Mouse (Mus musculus): ENCODE measurements around the gene Slc36a2. TPM values are rescaled to one million over a fixed set of nuclear protein-coding genes. Genes with fewer than 3 reads are reported as not detected.

The Slc36a2 gene
- polyA plus RNA-seq, 1 experiment from 2014 or later = 9.2 TPM

GRCm38 (mm10) chr11:55183124-55183523 is 1.8 kb downstream of the Slc36a2 start:
- Histone ChIP-seq H3K9me3 (replicated peaks) (no peaks in the 10 kb centered on the region), H3K4me3 (replicated peaks) (no peak overlapping the region), H3K9ac (no peak overlapping the region), H3K4me1 (replicated peaks) (peaks cover 21% of the 10 kb centered on the region), H3K27me3 (no peaks in the 10 kb centered on the region), H3K4me2 (peak overlapping the region; percentile 46; the same call in 1 of the 2 replicates), H3K36me3 (no peaks in the 10 kb centered on the region), H3K27ac (peak overlapping the region; percentile 70; the same call in 1 of the 2 replicates)
- ATAC-seq (ENCODE audit: low read depth) (peak; percentile 61), DNase-seq (no peak)
- WGBS (ENCODE audit: insufficient replicate concordance) = 52% methylated on average over 7 of the region's 7 CpGs

GRCm38 (mm10) chr11:55179856-55180255 is 5.0 kb downstream of the Slc36a2 start:
- no peak for ATAC-seq (ENCODE audit: low read depth)
- no peak overlapping the region for H3K27ac ChIP-seq
- no peak overlapping the region for H3K4me2 ChIP-seq
- 54% methylated on average over 3 of the region's 3 CpGs for WGBS (ENCODE audit: insufficient replicate concordance)
- no peaks in the 10 kb centered on the region for H3K36me3 ChIP-seq
- H3K4me1 ChIP-seq (replicated peaks) = peaks cover 21% of the 10 kb centered on the region
- no peaks in the 10 kb centered on the region for H3K27me3 ChIP-seq
- no peak overlapping the region for H3K9ac ChIP-seq
- no peak overlapping the region for H3K4me3 ChIP-seq (replicated peaks)
- no peak for DNase-seq
- no peaks in the 10 kb centered on the region for H3K9me3 ChIP-seq (replicated peaks)

DNA sequence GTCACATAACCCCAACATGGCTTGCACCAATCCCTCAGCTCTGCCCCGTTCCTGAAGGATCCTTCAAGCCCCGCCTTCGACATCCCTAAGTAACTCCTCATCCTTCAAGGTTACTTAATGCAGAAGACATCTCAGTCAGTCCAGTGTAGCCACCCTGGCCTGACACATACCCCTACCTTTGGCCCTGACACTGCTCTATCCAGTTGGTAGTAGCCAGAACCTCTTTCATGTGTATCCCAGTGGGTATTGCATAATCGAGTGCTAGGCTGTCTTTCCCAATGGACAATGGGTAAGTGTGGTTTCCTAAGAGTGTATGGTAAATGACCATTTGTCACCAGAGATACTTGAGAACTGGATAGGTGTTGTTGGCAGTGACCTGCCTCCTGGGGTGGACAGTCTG is 6.0 kb downstream of the Slc36a2 start:
- H3K4me3 ChIP-seq (replicated peaks) = no peak overlapping the region
- no peaks in the 10 kb centered on the region for H3K36me3 ChIP-seq
- no peak overlapping the region for H3K27ac ChIP-seq
- H3K4me1 ChIP-seq (replicated peaks) = peaks cover 17% of the 10 kb centered on the region
- peak; percentile 54 for ATAC-seq (ENCODE audit: low read depth)
- no peak overlapping the region for H3K9ac ChIP-seq
- no peaks in the 10 kb centered on the region for H3K27me3 ChIP-seq
- H3K4me2 ChIP-seq = no peak overlapping the region
- no peaks in the 10 kb centered on the region for H3K9me3 ChIP-seq (replicated peaks)
- DNase-seq = no peak
- 59% methylated on average over 4 of the region's 4 CpGs for WGBS (ENCODE audit: insufficient replicate concordance)

DNA sequence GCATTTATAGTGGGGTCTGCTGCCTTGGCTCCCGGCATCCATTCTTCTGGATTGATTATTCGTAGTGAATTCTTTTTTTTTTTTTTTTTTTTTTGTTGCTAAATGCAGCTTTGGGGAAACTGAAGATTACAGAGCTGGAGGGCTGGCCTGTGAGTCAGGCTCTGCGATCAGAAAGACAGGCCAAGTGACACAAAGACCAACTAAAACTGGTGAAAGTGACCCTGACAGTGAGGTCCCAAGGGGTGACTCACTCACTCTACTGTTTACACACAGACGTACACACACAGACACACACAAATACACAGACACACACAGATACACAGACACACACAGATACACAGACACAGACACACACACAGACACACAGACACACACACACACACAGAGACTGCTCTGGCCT is 14.4 kb downstream of the Slc36a2 start:
- 65% methylated on average over 4 of the region's 4 CpGs for WGBS (ENCODE audit: insufficient replicate concordance)
- DNase-seq (no peak), ATAC-seq (ENCODE audit: low read depth) (no peak)
- H3K4me1 ChIP-seq (replicated peaks) = no peaks in the 10 kb centered on the region
- no peaks in the 10 kb centered on the region for H3K27me3 ChIP-seq
- 0 out of 2 replicates have a peak, but pooled peaks cover 4% of the 10 kb centered on the region for H3K36me3 ChIP-seq
- no peak overlapping the region for H3K27ac ChIP-seq
- no peak overlapping the region for H3K4me3 ChIP-seq (replicated peaks)
- H3K4me2 ChIP-seq = no peak overlapping the region
- no peak overlapping the region for H3K9ac ChIP-seq
- H3K9me3 ChIP-seq (replicated peaks) = no peaks in the 10 kb centered on the region

DNA sequence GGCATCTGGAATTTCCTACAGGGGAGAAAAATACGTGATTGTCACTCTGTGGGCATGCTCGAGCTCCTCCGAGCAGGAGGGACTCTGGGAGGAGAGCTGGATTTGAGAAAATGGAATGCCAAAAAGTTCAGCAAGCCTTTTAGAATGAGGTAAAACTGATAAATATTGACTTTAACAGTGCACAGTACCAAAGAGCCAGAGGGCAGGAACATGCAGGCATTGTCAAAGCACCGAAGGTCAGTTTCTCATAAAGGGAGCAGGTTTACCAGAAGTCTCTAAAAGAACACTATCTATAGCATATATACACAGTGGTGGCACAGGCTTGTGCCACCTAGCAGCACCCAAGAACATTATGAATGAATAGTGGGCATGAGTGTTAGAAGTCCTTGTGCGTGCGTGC is 16.0 kb downstream of the Slc36a2 start:
- H3K36me3 ChIP-seq = 0 out of 2 replicates have a peak, but pooled peaks cover 4% of the 10 kb centered on the region
- 74% methylated on average over 6 of the region's 6 CpGs for WGBS (ENCODE audit: insufficient replicate concordance)
- H3K27ac ChIP-seq = 0 out of 2 replicates have a peak overlapping the region, but pooled peaks have one; percentile 18
- H3K9me3 ChIP-seq (replicated peaks) = no peaks in the 10 kb centered on the region
- no peak overlapping the region for H3K4me3 ChIP-seq (replicated peaks)
- DNase-seq (no peak), ATAC-seq (ENCODE audit: low read depth) (no peak)
- no peak overlapping the region for H3K4me2 ChIP-seq
- no peak overlapping the region for H3K9ac ChIP-seq
- no peaks in the 10 kb centered on the region for H3K27me3 ChIP-seq
- no peaks in the 10 kb centered on the region for H3K4me1 ChIP-seq (replicated peaks)

DNA sequence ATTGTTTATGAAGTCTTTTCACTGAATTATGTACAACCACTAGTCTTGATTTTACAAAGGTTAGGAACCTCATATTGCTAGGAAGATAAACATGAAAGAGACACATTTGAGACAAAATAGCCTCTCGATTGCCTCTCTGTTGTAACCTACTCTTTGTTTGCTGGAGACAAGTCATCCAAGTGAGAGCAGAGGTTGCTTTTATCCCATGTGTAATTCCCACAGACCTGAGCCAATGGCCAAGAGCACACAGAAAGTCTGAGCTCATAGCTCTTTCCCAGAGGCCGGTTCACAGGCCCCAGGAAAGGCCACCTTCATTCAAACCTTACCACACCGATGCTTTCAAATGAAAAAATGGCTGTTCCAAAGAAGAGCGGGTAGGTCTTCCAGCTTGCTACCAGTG is 16.4 kb downstream of the Slc36a2 start:
- H3K4me3 ChIP-seq (replicated peaks) = no peak overlapping the region
- ATAC-seq (ENCODE audit: low read depth) = no peak
- no peaks in the 10 kb centered on the region for H3K4me1 ChIP-seq (replicated peaks)
- no peak overlapping the region for H3K4me2 ChIP-seq
- H3K27me3 ChIP-seq = no peaks in the 10 kb centered on the region
- H3K36me3 ChIP-seq = 0 out of 2 replicates have a peak, but pooled peaks cover 4% of the 10 kb centered on the region
- H3K9ac ChIP-seq = no peak overlapping the region
- H3K9me3 ChIP-seq (replicated peaks) = no peaks in the 10 kb centered on the region
- no peak for DNase-seq
- WGBS (ENCODE audit: insufficient replicate concordance) = 69% methylated on average over 4 of the region's 4 CpGs
- H3K27ac ChIP-seq = 0 out of 2 replicates have a peak overlapping the region, but pooled peaks have one; percentile 18

- Histone ChIP-seq H3K27me3 (no peaks in the 10 kb centered on the region), H3K27ac (no peak overlapping the region), H3K4me1 (replicated peaks) (no peaks in the 10 kb centered on the region), H3K4me3 (replicated peaks) (no peak overlapping the region), H3K36me3 (no peaks in the 10 kb centered on the region), H3K9ac (no peak overlapping the region), H3K9me3 (replicated peaks) (no peaks in the 10 kb centered on the region), H3K4me2 (no peak overlapping the region)
- ATAC-seq (ENCODE audit: low read depth) (no peak), DNase-seq (no peak)
- WGBS (ENCODE audit: insufficient replicate concordance) = 66% methylated on average over 7 of the region's 7 CpGs
These were observed 19.1 kb downstream of the Slc36a2 start for GRCm38 (mm10) chr11:55165748-55166147.

- Histone ChIP-seq H3K9me3 (replicated peaks) (no peaks in the 10 kb centered on the region), H3K36me3 (no peaks in the 10 kb centered on the region), H3K9ac (no peak overlapping the region), H3K27me3 (no peaks in the 10 kb centered on the region), H3K4me1 (replicated peaks) (no peaks in the 10 kb centered on the region), H3K4me2 (no peak overlapping the region), H3K4me3 (replicated peaks) (no peak overlapping the region), H3K27ac (no peak overlapping the region)
- 35% methylated on average over 3 of the region's 3 CpGs for WGBS (ENCODE audit: insufficient replicate concordance)
- DNase-seq (peak; percentile 12), ATAC-seq (ENCODE audit: low read depth) (no peak)
These were observed 20.2 kb downstream of the Slc36a2 start for GRCm38 (mm10) chr11:55164723-55165122.

DNA sequence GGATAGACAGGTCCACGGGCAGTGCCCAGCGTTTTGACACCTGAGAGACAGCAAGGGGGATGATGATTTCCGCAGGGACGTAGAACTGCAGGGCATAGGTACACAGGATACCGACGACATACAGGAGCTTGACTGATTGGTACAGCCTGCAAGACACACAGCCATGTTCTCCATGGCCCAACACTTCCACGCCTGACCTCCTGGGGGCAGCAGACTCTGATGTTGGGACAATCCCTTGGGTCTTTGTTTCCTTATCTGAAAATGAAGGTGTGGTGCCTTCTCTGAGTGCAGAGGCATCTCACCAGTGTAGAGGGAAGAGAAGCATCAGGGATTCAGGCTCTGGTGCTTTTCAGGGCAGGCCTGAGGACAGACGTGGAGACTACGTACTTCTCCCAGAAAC is 22.2 kb downstream of the Slc36a2 start:
- Histone ChIP-seq H3K4me1 (replicated peaks) (no peaks in the 10 kb centered on the region), H3K9me3 (replicated peaks) (no peaks in the 10 kb centered on the region), H3K4me2 (no peak overlapping the region), H3K4me3 (replicated peaks) (no peak overlapping the region), H3K36me3 (no peaks in the 10 kb centered on the region), H3K27me3 (no peaks in the 10 kb centered on the region), H3K27ac (no peak overlapping the region), H3K9ac (no peak overlapping the region)
- DNase-seq (peak; percentile 37), ATAC-seq (ENCODE audit: low read depth) (no peak)
- 36% methylated on average over 9 of the region's 9 CpGs for WGBS (ENCODE audit: insufficient replicate concordance)

DNA sequence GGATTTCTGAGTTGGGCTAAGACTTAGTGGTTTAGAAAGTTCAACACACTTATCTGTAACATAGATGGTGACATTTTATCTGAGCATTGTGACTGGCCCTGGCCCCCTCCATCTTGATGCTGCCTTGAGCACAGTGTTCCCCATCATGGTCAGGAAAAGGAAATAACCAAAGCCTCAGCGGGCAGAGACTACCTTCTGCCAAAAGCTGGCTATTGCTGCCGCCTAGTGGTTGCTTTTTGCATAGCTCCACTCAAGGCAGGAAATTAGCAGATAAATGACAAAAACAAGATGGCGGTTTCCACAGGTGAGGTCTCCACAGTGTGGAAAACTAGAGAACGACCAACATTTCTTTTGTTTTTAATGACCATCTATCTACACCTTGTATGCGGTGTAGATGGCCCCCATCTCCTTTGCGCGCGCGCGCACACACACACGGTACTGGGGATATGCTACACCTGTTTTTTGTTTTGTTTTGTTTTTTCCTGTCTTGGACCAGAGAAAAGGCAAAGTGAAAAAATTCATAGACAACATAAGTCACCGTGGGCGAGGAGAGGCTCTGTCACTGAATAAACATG is 26.0 kb downstream of the Slc36a2 start:
- Histone ChIP-seq H3K4me2 (no peak overlapping the region), H3K27me3 (no peaks in the 10 kb centered on the region), H3K9ac (no peak overlapping the region), H3K36me3 (no peaks in the 10 kb centered on the region), H3K27ac (no peak overlapping the region), H3K9me3 (replicated peaks) (no peaks in the 10 kb centered on the region), H3K4me1 (replicated peaks) (no peaks in the 10 kb centered on the region), H3K4me3 (replicated peaks) (no peak overlapping the region)
- peak; percentile 44 for DNase-seq
- WGBS (ENCODE audit: insufficient replicate concordance) = 42% methylated on average over 13 of the region's 13 CpGs
- ATAC-seq (ENCODE audit: low read depth) = peak; percentile 45

DNA sequence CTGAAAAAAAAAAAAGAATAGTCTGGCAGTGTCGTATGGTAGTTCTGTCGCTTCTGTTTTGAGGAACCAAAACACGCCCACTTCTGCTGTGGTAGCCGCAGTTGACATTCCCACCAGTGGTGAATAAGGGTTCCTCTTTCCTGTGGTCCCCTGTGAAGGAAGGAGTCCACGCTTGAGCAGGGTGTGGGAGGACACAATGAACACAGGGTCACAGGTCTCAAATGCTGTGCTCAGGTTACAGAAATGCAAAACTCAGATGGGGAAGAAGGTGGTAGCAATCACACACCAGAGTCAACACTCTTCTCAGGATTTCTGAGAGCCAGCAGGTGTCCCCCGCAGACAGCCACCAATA is 29.8 kb downstream of the Slc36a2 start:
- Histone ChIP-seq H3K27me3 (no peaks in the 10 kb centered on the region), H3K4me3 (replicated peaks) (no peak overlapping the region), H3K27ac (no peak overlapping the region), H3K4me2 (no peak overlapping the region), H3K36me3 (no peaks in the 10 kb centered on the region), H3K9me3 (replicated peaks) (no peaks in the 10 kb centered on the region), H3K9ac (no peak overlapping the region), H3K4me1 (replicated peaks) (no peaks in the 10 kb centered on the region)
- WGBS (ENCODE audit: insufficient replicate concordance) = 30% methylated on average over 6 of the region's 6 CpGs
- DNase-seq = no peak
- no peak for ATAC-seq (ENCODE audit: low read depth)

- no peak overlapping the region for H3K4me2 ChIP-seq
- no peak overlapping the region for H3K9ac ChIP-seq
- no peak overlapping the region; the same call in none of the 2 replicates for H3K27ac ChIP-seq
- H3K27me3 ChIP-seq = no peaks in the 10 kb centered on the region
- ATAC-seq (ENCODE audit: low read depth) (no peak), DNase-seq (no peak)
- H3K4me1 ChIP-seq (replicated peaks) = no peaks in the 10 kb centered on the region
- no peaks in the 10 kb centered on the region for H3K36me3 ChIP-seq
- H3K4me3 ChIP-seq (replicated peaks) = no peak overlapping the region
- WGBS (ENCODE audit: insufficient replicate concordance) = 11% methylated on average over 3 of the region's 3 CpGs
- H3K9me3 ChIP-seq (replicated peaks) = no peaks in the 10 kb centered on the region
These were observed 30.3 kb downstream of the Slc36a2 start for GRCm38 (mm10) chr11:55154398-55155069.

All from liver, embryonic 13.5 days (tissue).